Mouse (Mus musculus) neural tube, embryonic 11.5 days (tissue): ENCODE data around the gene Adam8. TPM values are rescaled to one million over a fixed set of nuclear protein-coding genes. Genes with fewer than 3 reads are reported as not detected.

Experiments used
- ATAC-seq: fragments of 200-750 bp; cut with Nextera tagmentation; 2 replicates; pipeline ENCODE4 v1.8.0; 2017; ENCODE audit warnings: moderate number of reproducible peaks, mild to moderate bottlenecking, moderate TSS enrichment, moderate library complexity; ENCODE audit not compliant: insufficient read depth, low FRiP score, low TSS enrichment
- DNase-seq: peaks from one replicate; pipeline ENCODE4 v3.0.0-alpha.2; 2015; ENCODE audit warnings: low spot score
- H3K27ac ChIP-seq: fragments of 300-500 bp; sonication (generic); 2 replicates; pipeline ENCODE4 v1.5.1; 2014; ENCODE audit warnings: low read depth, mild to moderate bottlenecking, low read length
- H3K27me3 ChIP-seq: fragments of 300-500 bp; sonication (generic); 2 replicates; pipeline ENCODE4 v1.6.1; 2014; ENCODE audit warnings: mild to moderate bottlenecking, low read length, mixed read lengths; ENCODE audit not compliant: control insufficient read depth, insufficient read depth
- H3K36me3 ChIP-seq: fragments of 300-500 bp; sonication (generic); 2 replicates; pipeline ENCODE4 v1.6.1; 2014; ENCODE audit warnings: mild to moderate bottlenecking, low read length, moderate library complexity, mixed read lengths; ENCODE audit not compliant: control insufficient read depth, insufficient read depth
- H3K4me1 ChIP-seq: fragments of 300-500 bp; sonication (generic); 2 replicates; pipeline ENCODE4 v1.6.1; 2014; ENCODE audit warnings: low read length, mixed read lengths; ENCODE audit not compliant: control insufficient read depth, insufficient read depth
- H3K4me2 ChIP-seq: fragments of 300-500 bp; sonication (generic); 2 replicates; pipeline ENCODE4 v1.6.1; 2014; ENCODE audit warnings: low read depth, mild to moderate bottlenecking, moderate library complexity
- H3K4me3 ChIP-seq: fragments of 300-500 bp; sonication (generic); 2 replicates; pipeline ENCODE4 v1.5.1; 2014; ENCODE audit warnings: low read depth, low read length
- H3K9ac ChIP-seq: fragments of 300-500 bp; sonication (generic); 2 replicates; pipeline ENCODE4 v1.6.1; 2014; ENCODE audit warnings: mild to moderate bottlenecking, low read length
- H3K9me3 ChIP-seq: fragments of 300-500 bp; sonication (generic); 2 replicates; pipeline ENCODE4 v1.6.1; 2016; ENCODE audit warnings: low read length; ENCODE audit not compliant: control insufficient read depth
- WGBS: fragments of 180-500 bp; shearing (Covaris S2); extraction: QIAGEN DNeasy Blood & Tissue Kit; methylation state at CpG from one replicate; pipeline ENCODE4 v1.1.7; 2014; 5-methylcytosine and 5-hydroxymethylcytosine counted together
- polyA plus RNA-seq: library from polyadenylated mRNA; unstranded; fragments of >200 nt; fragmentation: Nextera tagmentation; extraction: Ambion mirVana; gene quantifications from 2 replicates; pipeline ENCODE4 v1.2.1, GENCODE M21; 2014

Adam8 gene
- polyA plus RNA-seq, 1 experiment from 2014 or later = 2.0 TPM

DNA sequence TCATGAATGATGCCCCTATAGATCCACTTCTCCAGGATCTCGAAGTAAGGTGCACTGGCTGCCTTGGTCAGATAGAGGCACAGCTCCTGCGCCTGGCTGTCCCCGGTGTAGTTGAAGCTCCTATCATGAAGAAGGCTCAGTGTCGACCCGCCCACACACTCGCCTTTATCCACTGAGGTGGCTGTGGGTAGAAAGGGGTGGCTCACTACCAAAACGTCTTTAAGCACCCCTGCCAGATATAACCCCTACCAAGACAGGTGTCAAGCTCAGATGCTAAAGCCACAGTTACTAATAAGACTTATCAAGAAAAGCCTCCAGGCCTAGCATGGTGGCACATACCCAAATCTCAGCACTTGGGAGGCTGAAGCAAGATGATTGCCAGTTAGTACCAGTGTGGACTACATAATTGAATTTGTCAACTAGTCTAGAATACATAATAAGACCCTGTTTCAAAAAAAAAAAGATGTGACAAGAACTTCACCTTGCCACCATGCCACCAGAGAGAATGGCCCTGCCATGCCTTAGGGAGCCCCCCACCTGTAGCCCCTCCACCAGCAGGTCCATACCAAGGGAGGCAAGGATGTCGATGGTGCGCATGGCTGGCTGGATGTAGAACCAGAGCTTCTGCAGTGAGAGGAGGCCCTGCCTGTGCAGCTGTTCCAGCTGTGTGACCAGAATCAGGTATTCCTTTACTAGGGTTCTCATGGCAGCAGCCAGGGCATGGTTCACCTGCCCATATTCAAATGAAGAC lies 14.7 kb upstream of the Adam8 start:
- Histone ChIP-seq H3K4me2 (no peak overlapping the region), H3K4me3 (no peak overlapping the region), H3K27ac (no peak overlapping the region), H3K4me1 (no peaks in the 10 kb centered on the region), H3K9me3 (no peaks in the 10 kb centered on the region), H3K36me3 (peaks cover 20% of the 10 kb centered on the region), H3K9ac (no peak overlapping the region), H3K27me3 (no peaks in the 10 kb centered on the region)
- no peak for ATAC-seq
- DNase-seq = no peak
- WGBS = 94% methylated on average over 9 of the region's 9 CpGs

GRCm38 (mm10) chr7:140004666-140005065 lies 12.3 kb upstream of the Adam8 start:
- H3K4me1 ChIP-seq = no peaks in the 10 kb centered on the region
- 93% methylated on average over 8 of the region's 8 CpGs for WGBS
- H3K27ac ChIP-seq = no peak overlapping the region
- DNase-seq (no peak), ATAC-seq (no peak)
- H3K9ac ChIP-seq = no peak overlapping the region
- no peak overlapping the region for H3K4me3 ChIP-seq
- peaks cover 28% of the 10 kb centered on the region for H3K36me3 ChIP-seq
- H3K4me2 ChIP-seq = no peak overlapping the region
- H3K9me3 ChIP-seq = no peaks in the 10 kb centered on the region
- H3K27me3 ChIP-seq = no peaks in the 10 kb centered on the region

DNA sequence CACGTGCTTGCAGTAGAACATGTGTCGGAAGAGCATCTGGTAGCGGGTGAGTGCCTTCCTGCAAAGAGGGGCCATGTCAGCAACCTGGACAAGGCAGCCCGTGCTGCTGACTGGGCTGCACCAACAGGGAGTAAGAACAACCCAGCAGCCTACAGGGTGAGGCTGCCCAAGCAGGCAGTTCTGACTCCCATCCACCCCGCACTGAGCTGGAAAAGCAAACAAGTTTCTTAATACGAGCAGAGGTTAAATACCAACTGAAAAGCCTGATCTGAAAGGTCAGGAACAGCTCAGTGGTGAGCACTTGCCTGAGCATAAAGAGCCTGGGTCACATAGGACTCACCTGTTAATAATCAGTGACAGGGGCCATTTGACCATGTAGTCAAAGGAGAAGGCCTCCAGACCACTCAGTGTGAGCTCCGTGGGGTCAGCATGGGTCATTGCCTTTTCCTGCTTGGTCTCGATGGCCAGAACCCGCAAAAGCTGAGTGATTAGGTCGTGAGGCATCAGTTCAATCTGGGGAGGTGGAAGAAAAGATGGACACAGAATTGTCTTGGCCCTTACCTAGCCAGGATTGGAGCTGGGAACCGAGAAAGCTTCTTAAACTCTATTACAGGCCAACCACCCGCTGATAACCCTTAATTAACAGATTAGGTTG lies 8.9 kb upstream of the Adam8 start:
- Histone ChIP-seq H3K27ac (no peak overlapping the region), H3K4me1 (no peaks in the 10 kb centered on the region), H3K27me3 (no peaks in the 10 kb centered on the region), H3K36me3 (peaks cover 39% of the 10 kb centered on the region), H3K4me2 (no peak overlapping the region), H3K4me3 (no peak overlapping the region), H3K9ac (no peak overlapping the region), H3K9me3 (no peaks in the 10 kb centered on the region)
- DNase-seq (no peak), ATAC-seq (no peak)
- 63% methylated on average over 12 of the region's 12 CpGs for WGBS

DNA sequence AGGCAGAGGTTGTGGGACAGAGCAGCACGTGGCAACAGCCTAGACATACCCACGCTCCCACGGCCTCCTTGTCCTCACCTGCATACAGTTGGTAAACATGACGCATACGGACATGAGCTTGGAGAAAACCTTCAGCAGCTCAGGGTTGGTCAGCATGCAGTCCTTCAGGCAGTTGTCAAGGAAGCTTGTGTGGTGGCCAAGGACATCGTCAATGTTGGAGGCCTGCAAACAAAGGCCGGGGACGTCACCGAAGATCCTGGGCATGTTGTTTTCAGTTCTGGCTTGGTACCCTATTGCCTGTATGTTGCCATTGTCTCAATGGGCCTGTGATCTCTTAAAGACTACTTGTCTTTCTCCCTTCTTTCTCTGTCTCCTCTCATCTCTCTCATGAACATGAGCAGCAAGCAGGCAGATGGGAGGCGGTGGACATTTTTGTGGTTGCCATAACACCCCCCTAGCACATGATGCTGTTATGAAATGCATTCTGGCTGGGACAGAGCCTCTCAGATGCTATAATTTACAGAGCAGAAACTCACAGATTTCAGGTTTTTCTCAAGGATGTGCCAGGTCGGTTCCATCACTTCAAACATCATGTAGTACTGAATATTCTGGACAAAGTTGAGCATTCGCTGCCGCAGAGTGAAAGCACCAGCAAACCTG lies 6.5 kb upstream of the Adam8 start:
- Histone ChIP-seq H3K9ac (no peak overlapping the region), H3K36me3 (peaks cover 31% of the 10 kb centered on the region), H3K27ac (no peak overlapping the region), H3K9me3 (no peaks in the 10 kb centered on the region), H3K4me2 (no peak overlapping the region), H3K4me1 (no peaks in the 10 kb centered on the region), H3K27me3 (no peaks in the 10 kb centered on the region), H3K4me3 (no peak overlapping the region)
- ATAC-seq (no peak), DNase-seq (no peak)
- whole genome bisulfite sequencing = 95% methylated on average over 13 of the region's 13 CpGs

- no peak overlapping the region for H3K9ac ChIP-seq
- H3K4me2 ChIP-seq = no peak overlapping the region
- H3K4me1 ChIP-seq = no peaks in the 10 kb centered on the region
- ATAC-seq = peak; percentile 45; the same call in 1 of the 2 replicates
- WGBS = 46% methylated on average over 3 of the region's 3 CpGs
- peak; percentile 65 for DNase-seq
- no peak overlapping the region for H3K4me3 ChIP-seq
- no peaks in the 10 kb centered on the region for H3K9me3 ChIP-seq
- H3K27me3 ChIP-seq = no peaks in the 10 kb centered on the region
- H3K27ac ChIP-seq = no peak overlapping the region
- peaks cover 19% of the 10 kb centered on the region for H3K36me3 ChIP-seq
These were observed 2.3 kb upstream of the Adam8 start for GRCm38 (mm10) chr7:139994676-139995075.

- no peak for DNase-seq
These were observed 1.8 kb upstream of the Adam8 start for GRCm38 (mm10) chr7:139994202-139994601.

GRCm38 (mm10) chr7:139993532-139993931 lies 1.2 kb upstream of the Adam8 start:
- Histone ChIP-seq H3K4me3 (no peak overlapping the region), H3K4me1 (no peaks in the 10 kb centered on the region)
- DNase-seq = no peak

More at GRCm38 (mm10) chr7:139994202-139994601, 1.8 kb upstream of the Adam8 start:
- Histone ChIP-seq H3K4me2 (no peak overlapping the region), H3K27me3 (no peaks in the 10 kb centered on the region), H3K9ac (no peak overlapping the region), H3K36me3 (peaks cover 18% of the 10 kb centered on the region), H3K27ac (no peak overlapping the region), H3K9me3 (no peaks in the 10 kb centered on the region), H3K4me1 (no peaks in the 10 kb centered on the region), H3K4me3 (no peak overlapping the region)
- WGBS = 79% methylated on average over 4 of the region's 4 CpGs
- no peak for ATAC-seq

DNA sequence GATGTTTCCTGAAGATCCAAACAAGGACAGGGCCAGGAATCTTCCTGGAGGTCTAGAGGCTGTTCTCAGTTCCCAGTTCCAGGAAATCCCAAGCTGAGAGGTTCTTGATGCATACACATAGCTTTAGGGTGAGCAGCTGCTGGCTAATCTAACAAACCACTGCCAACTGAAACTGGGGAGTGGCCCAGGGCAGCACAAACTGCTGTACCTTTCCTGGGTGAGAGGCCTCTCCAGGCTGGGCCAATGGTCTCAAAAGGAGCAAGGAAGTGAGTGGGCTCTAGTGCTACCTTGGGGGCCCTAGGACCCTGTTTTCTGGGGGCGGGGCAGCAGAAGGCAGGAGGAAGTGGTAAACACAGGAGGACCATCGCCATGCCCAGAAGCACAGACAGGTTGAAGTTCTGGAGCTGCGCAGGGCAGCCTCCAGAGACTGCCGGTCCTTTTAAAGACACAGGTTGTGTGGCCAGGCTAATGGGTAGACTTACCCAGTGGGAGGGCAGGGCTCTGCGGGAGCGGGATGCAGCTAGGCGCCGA lies 1.4 kb downstream of the Adam8 start:
- 79% methylated on average over 8 of the region's 8 CpGs for WGBS
- Histone ChIP-seq H3K4me1 (no peaks in the 10 kb centered on the region), H3K9ac (no peak overlapping the region), H3K9me3 (no peaks in the 10 kb centered on the region), H3K27ac (no peak overlapping the region), H3K27me3 (no peaks in the 10 kb centered on the region), H3K4me3 (no peak overlapping the region), H3K4me2 (no peak overlapping the region), H3K36me3 (0 out of 2 replicates have a peak, but pooled peaks cover 1% of the 10 kb centered on the region)
- no peak for DNase-seq
- ATAC-seq = no peak

More at GRCm38 (mm10) chr7:139993532-139993931, 1.2 kb upstream of the Adam8 start:
- H3K27me3 ChIP-seq = no peaks in the 10 kb centered on the region
- H3K36me3 ChIP-seq = peaks cover 13% of the 10 kb centered on the region
- no peak overlapping the region for H3K27ac ChIP-seq
- WGBS = 90% methylated on average over 6 of the region's 6 CpGs
- ATAC-seq = no peak
- H3K9me3 ChIP-seq = no peaks in the 10 kb centered on the region
- H3K9ac ChIP-seq = no peak overlapping the region
- H3K4me2 ChIP-seq = no peak overlapping the region
